Mouse (Mus musculus): ENCODE measurements around the gene Med16. TPM values are rescaled to one million over a fixed set of nuclear protein-coding genes. Genes with fewer than 3 reads are reported as not detected.
A peak's percentile ranks its signal among the peaks of the same experiment; 100 is the strongest.

Med16 gene
- total and polyA plus RNA-seq, 3 experiments: 38.4 to 132 (median 43.0) TPM

- DNase-seq: no peak
Observed at GRCm38 (mm10) chr10:79917532-79918100, 8.9 kb upstream of the Med16 start.

DNA sequence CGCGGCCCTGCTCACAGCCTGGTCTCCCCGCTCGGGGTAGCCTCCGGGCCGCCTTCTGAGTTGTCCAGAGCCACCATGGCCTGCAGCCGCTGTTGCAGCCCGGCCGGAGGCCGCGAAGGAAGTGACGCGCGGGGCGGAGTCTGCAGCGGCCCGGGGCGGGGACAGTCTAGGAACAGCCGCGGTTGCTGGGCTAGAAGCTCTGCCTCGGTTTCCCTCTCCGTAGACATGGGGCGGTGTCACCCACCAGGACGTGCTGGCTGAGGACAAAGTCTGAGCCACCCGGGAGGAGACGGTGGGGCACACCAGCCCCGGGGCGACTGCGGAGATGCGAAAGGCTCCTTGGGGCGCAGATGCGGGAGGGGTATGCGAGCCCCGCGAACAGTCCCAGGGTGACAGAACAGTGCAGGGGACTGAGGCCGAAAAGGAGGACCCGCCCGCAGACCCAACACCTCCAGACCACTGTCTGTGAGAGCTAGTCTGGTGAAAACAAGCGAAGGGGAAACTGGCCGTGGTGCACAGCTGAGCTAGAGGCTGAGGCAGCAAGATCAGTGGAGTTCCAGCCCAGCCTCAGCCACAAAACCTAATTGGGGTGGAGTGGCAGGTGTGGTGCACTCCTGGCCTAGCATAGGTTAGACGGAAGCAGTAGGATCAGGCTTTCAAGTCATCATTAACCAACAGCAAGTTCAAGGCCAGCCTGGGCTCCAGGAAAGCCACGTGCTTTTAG, 8.2 kb upstream of the Med16 start, which contains the start of gene Kiss1r:
Gene Kiss1r (plus strand): TSS at position 164 of the 724 bp plus-strand sequence.
- DNase-seq: peak; percentile 93

DNA sequence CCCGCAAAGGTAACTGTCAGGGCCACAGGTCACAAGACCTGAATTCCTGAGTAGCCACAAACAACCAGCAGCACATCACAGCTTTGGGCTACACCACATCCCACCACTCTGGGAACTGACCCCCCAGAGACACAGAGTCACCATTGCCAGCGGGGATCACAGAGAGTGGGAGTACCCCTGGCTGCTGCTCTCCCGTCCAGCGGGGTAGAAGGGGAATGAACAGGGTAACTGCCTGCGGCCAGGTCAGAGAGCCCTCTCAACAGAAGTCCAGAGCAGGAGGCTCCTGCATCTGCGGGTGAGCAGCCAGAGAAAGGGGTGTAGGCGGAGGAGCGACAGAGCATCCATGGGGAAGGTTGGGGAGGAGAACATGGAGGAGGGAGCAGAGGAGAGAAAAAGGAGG, 7.4 kb upstream of the Med16 start:
- no peak for DNase-seq

GRCm38 (mm10) chr10:79914948-79915596, 6.3 kb upstream of the Med16 start:
- no peak for DNase-seq

DNA sequence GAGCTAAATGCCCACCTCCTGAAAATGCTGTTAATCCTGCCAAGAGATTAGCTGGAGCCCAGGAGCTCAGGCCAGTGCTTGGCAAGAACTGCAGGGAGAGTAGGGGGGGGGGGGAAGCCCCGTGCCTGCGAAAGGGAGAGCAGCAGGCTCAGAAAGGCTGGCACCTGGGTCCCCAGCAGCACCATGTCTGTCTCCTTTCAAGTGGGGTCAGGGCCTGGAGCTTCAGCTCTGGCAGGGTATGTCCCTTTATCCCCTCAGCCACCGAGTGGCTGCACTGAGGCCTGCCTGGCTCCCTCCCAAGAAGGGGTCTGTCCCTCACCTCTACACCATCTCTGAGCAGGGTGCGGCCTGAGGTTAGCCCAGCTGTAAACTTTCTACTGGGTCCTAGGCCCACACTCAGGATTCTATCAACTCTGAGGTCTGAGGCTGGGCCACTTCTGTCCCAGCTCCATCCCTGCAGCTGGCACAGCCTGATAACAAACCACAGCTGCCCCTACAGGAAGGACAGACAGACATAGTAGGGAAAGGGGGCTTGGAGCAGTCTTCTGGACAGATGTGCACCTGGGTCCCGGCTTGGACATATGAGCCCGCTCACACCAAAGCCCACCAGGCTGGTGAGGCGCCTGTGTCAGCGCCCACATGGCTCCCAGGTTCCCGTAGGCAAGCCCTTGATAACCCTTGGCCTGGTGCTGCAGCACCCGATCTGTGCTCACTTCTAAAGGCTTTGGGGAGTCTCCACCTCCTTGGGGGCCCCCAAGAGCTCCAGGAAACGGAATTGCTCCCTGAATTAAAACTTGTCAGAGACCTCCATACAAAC, 5.6 kb upstream of the Med16 start:
- no peak for DNase-seq

GRCm38 (mm10) chr10:79912412-79912811, 3.7 kb upstream of the Med16 start:
- no peak for DNase-seq

- no peak for DNase-seq
Observed at GRCm38 (mm10) chr10:79910556-79910955, 1.8 kb upstream of the Med16 start, which contains the start of gene Gm26602. Gm26602 (plus strand) TSS chr10:79910856.

- peak; percentile 59 for DNase-seq
Observed at GRCm38 (mm10) chr10:79909092-79909922, 584 bp upstream of the Med16 start.

DNA sequence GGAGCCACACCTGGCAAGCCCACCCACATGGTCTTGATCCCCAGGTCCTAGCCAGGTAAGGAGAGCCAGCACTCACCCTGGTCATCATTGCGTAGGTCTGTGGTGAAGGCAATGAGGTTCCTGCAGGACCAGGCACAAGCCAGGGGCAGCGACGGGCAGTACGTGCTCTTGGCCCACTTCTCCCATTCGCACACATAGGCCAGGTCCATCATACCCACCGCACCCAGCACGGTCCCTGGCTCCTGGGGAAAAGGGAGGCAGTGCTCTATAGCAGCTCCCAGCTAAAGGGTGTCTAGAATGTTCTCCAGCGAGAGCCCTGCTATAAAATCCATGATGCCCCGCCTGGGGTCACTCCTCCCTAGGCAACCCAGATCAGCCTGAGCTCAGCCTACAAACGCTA, 1.3 kb downstream of the Med16 start:
- DNase-seq: no peak

- no peak for DNase-seq
Observed at GRCm38 (mm10) chr10:79906712-79907111, 2.0 kb downstream of the Med16 start.

DNA sequence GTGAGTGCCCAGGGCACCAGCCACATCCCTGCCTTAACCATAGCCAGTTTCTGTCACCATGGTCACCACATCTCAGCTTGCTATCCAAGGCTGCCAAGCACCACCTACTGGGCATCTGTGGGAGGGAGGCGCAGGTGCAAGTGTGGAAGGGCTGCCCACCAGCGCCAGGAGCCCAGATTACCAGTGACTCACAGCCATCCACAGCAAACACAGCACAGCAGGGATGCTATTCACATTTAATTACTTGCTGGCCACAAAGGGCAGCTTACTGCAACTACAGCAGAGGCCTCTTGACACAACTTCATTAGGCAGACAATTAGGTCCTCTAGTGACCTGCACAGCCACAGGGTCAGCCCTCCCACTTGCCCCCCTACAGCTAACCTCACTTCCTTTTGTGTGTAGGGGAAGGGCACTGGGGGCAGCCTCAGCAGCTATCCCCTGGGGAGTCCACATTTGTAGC, 7.7 kb downstream of the Med16 start:
- no peak for DNase-seq

DNA sequence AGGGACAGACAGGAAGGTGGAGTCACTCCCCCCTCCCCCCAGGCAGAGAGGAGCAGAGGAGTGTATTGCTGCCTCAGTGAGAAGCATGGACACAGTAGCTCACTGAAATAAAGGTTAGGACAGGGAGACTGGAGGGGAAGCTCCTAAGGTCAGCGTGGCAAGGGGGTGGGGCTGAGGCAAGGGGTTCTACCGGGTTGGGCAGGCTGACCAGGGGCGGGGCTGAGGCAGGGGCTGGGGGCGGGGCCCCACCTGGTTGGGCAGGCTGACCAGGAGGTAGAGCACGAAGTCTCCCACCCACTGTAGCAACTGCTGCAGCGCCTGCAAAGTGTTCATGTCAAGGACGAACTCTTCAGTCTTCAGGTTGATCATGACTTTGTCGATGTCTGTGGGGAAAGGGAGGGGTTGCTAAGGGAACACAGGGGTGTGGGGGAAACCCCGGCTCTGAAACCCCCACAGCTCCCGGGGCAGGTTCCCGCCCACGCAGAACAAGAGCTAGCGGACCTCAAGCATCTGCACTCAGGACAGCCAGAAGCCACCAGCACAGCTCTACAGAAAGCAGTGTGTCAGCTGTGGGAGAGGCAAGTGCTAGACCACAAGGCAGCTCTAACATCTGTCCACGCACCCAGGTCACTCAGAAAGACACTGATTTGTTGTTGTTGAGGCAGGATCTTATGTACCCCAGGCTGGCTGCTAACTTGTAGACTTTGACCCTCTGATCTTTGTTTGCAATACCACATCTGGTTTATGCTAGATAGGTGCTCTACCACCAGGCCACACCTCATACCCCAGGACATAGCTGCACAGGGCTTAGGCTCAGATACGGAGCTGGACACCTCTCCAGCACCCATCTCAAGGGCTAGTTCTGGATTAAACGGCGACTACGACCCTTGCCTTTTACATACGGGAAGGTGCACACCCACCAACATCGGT, 11.1 kb downstream of the Med16 start:
- no peak for DNase-seq

DNA sequence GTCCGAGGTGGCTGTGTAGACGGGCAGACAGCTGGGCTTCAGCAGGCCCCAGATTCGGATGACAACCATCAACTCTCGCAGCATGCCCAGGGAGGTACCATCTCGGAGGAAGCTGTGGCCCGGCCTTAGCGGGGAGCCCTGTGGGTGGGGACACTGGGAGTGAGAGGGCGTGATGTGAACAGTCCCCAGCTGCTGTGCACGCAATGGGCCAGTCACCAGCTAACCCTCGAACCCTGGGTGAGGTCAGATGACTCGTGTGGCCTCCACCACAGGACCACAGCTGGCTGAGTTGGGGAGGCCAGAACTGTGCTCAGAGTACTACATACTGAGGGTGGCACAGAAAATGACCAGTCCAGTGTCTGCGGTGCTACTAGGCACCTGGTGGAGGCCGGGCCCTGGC, 11.9 kb downstream of the Med16 start:
- DNase-seq: peak; percentile 38

DNA sequence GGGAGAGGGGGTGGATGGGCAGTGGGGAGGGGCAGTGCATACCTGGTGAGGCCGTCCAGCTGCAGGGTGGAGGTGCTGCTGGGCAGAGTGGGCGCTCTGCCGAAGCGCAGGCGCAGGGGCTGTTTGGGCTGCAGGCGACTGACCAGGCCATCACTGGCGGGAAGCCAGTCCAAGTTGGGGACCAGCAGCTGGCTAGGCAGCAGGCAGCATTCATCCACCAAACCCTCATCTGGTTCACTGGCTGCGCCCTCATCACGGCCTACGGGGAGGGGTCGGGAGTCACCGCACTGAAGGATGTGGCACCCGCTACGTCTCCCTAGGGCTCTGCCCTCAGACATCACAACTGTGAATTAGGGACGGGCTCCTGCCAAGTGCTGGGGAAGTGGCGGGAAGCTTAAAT, 12.4 kb downstream of the Med16 start:
- DNase-seq: no peak

DNA sequence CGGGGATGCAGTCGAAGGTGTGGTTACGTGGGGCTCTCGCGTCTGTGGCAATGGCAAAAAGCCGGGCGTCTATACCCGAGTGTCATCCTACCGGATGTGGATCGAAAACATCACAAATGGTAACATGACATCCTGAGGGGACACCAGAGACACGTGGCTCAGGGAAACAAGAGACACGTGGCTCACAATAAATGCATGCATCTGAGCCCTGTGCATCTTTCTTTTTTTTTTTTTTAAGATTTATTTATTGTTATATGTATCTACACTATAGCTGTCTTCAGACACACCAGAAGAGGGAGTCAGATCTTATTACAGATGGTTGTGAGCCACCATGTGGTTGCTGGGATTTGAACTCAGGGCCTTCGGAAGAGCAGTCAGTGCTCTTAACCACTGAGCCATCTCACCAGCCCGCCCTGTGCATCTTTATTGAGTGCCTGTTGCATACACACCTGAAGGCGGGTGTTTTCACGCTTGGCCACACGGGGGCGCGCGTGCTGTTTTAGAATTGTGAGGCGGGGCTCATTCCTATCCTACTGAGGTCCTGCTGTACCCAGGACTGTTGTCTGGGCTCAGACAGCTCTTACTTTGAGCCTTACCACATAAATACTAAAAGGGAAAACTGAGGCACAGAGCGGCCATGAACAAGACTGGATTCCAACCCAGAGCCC, 16.1 kb downstream of the Med16 start:
- peak; percentile 80 for DNase-seq

DNA sequence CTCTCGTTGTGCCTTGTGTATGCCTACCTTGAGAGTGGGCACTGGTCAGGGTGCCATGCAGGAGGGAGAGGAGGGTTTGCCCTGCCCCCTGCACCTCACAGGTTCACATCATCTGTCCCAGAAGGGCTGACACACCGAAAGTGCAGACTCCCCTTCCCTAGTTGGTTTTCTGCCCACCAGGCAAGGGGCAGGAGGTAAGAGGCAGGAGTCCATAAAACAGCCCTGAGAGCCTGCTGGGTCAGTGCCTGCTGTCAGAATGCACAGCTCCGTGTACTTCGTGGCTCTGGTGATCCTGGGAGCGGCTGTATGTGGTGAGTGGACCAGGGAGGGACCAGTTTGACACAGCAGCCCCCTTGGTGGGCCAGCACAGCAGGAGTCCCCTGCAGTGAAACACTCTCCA, 18.1 kb downstream of the Med16 start, which contains the start of gene Cfd:
Gene Cfd (plus strand): TSS at position 184 of the 400 bp plus-strand sequence.
- DNase-seq: no peak

GRCm38 (mm10) chr10:79889386-79889785, 19.3 kb downstream of the Med16 start:
- DNase-seq: peak; percentile 73

DNA sequence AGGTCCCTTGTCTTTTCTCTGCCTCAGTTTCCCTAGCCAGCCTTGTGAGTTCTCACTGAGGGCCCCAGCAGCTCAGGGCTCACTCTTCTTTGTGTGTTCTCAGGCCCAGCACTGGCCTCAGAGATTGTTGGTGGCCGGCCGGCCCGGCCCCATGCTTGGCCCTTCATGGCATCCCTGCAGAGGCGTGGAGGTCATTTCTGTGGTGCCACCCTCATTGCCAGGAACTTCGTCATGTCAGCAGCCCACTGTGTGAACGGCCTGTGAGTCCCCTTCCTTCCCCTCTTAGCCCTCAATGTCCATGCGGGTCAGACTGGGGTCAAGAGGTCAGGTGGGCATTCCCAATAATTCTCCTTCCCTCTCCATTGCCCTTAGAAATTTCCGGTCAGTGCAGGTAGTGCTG, 22.1 kb downstream of the Med16 start:
- DNase-seq: no peak

DNA sequence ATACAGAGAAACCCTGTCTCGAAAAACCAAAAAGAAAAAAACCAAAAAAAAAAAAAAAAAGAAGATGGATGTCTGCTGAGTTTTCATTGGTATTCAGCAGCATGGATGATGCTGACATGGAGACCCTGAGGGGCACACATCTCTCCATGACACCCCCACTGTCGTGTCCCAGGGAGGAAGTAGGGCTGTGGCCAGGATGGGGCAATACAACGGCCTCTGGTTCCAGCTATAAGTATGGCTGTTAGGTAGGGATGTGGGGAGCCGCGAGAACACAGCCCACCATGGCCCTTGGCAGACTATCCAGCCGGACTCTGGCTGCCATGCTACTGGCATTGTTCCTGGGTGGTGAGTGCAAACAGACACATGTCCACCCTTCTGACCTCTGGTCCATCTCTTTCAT, 22.7 kb downstream of the Med16 start, which contains the start of gene Elane:
Gene Elane (plus strand): TSS at position 194 of the 400 bp plus-strand sequence.
- DNase-seq: no peak

Data from adrenal gland, adult 2 months (tissue).